Mouse (Mus musculus): ENCODE data around the gene Zmynd10.

- TF ChIP-seq CTCF (conservative IDR thresholded peaks at IDR 0.05; ENCODE audit: low read length): no peak
- no peak for TF ChIP-seq NANOG (IDR thresholded peaks at IDR 0.05; ENCODE audit: borderline replicate concordance, low read length)
- TF ChIP-seq POU5F1 (IDR thresholded peaks at IDR 0.05; ENCODE audit: borderline replicate concordance, low read length): no peak
Observed at GRCm38 (mm10) chr9:107551890-107552355, 4.8 kb downstream of the Zmynd10 start.

Data from E14TG2a.4 (cell line).